Mouse (Mus musculus) left cerebral cortex, adult 2 months (tissue): ENCODE measurements around the gene Dach2. TPM values are rescaled to one million over a fixed set of nuclear protein-coding genes. Genes with fewer than 3 reads are reported as not detected.
"Not testable (repeated sequence)": the region's sequence is repeated elsewhere in the genome, so short reads cannot be mapped to it uniquely, and the experiment has no call there.

Source experiments
- DNase-seq, 2 experiments: peaks; one replicate each; pipeline ENCODE4 v3.0.0; 2021 to 2022; ENCODE audit warnings: low spot score in 2 of 2, mixed read lengths in 1 of 2; ENCODE audit errors: extremely low spot score in 1 of 2
- H3K27ac ChIP-seq: fragments of 200-600 bp; 2 replicates; pipeline ENCODE4 v1.8.1; 2022
- H3K4me3 ChIP-seq: fragments of 200-600 bp; 2 replicates; pipeline ENCODE4 v1.8.1; 2022
- CTCF ChIP-seq: fragments of 200-600 bp; IDR thresholded peaks from 2 replicates; pipeline ENCODE4 v1.8.1; 2022; ENCODE audit warnings: antibody characterized with exemption, mild to moderate bottlenecking, moderate library complexity
- intact Hi-C: fragments of 180-260 bp; cut with DNase I; formaldehyde crosslinking; loops from one replicate; pipeline ENCODE4 v1.15.1; 2025
- long read RNA-seq, 2 experiments: library from polyadenylated mRNA; stranded (forward); transcript quantifications; one replicate each; pipeline ENCODE4 v2.0.0; 2021; ENCODE audit warnings: borderline mapping rate in 2 of 2
- total RNA-seq, 2 experiments: library from RNA; stranded (reverse); gene quantifications; 2 replicates each; pipeline ENCODE4 v1.2.3; 2021

Gene Dach2
- under 1 TPM; 0.45 to 0.49 TPM for total RNA-seq
- long read RNA-seq, experiment 1 = 0 reads
- long read RNA-seq, experiment 2 = 0 reads

GRCm38 (mm10) chrX:113297404-113297803, at the start of gene Dach2:
Gene Dach2, plus strand, starts transcription at chrX:113297510.
- no peak for DNase-seq
- TF ChIP-seq CTCF = no peak
- Histone ChIP-seq H3K4me3 (peak within 1 kb of the TSS; percentile 43), H3K27ac (no peak within 1 kb of the TSS)
- intact Hi-C loops = no loop called here

DNA sequence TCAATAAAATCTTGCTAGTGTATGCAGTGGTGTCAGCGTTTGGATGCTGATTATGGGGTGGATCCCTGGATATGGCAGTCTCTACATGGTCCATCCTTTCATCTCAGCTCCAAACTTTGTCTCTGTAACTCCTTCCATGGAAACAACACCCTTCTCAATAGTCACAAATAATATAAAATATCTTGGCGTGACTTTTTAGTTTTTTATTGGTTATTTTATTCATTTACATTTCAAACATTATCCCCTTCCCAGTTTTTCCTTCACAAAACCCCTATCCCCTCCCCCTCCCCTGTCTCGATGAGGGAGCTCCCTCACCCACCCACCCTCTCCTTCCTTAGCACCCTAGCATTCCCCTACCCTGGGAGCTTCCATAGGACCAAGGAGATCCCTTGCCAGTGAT, 44.9 kb upstream of the Dach2 start:
- H3K4me3 ChIP-seq, DNase-seq, intact Hi-C loops, H3K27ac ChIP-seq: not testable (repeated sequence)

DNA sequence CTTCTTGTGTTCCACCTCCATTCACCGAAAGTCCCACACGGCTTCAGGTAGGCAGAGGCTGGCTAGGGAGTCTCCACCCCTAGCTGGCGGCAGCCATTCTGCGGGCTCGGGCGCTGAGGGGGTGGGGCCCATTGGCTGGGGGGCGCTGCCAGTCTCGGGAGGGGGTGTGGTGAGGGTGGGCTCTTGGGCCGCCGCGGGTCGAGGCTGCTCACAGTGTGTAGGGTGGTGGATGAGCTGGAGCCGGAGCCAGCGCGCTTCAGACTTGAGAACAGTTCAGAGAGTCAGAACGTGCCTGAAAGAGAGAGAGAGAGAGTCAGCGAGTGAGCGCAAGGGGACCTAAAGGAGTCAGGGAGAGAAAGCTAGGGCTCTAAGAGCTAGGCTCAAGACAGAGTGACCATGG, 721 bp downstream of the Dach2 start:
- no peak overlapping the region for H3K27ac ChIP-seq
- intact Hi-C loops = no loop called here
- TF ChIP-seq CTCF = no peak

GRCm38 (mm10) chrX:113298468-113298867, 1.2 kb downstream of the Dach2 start:
- no peak for DNase-seq
- intact Hi-C loops = no loop called here
- peak overlapping the region; percentile 43 for H3K4me3 ChIP-seq
- H3K27ac ChIP-seq = no peak overlapping the region
- TF ChIP-seq CTCF = no peak

More for the DNA sequence above, 721 bp downstream of the Dach2 start:
- H3K4me3 ChIP-seq = peak overlapping the region; percentile 43
- peak; percentile 32 to 36 for DNase-seq

GRCm38 (mm10) chrX:113304323-113304722, 7.0 kb downstream of the Dach2 start:
- no peak for TF ChIP-seq CTCF
- Histone ChIP-seq H3K27ac (no peak overlapping the region), H3K4me3 (no peak overlapping the region)
- intact Hi-C loops = no loop called here
- DNase-seq = no peak

GRCm38 (mm10) chrX:113338143-113338542, 40.8 kb downstream of the Dach2 start:
- no peak for TF ChIP-seq CTCF
- no peak overlapping the region for H3K4me3 ChIP-seq
- intact Hi-C loops = no loop called here
- no peak for DNase-seq
- no peak overlapping the region for H3K27ac ChIP-seq

DNA sequence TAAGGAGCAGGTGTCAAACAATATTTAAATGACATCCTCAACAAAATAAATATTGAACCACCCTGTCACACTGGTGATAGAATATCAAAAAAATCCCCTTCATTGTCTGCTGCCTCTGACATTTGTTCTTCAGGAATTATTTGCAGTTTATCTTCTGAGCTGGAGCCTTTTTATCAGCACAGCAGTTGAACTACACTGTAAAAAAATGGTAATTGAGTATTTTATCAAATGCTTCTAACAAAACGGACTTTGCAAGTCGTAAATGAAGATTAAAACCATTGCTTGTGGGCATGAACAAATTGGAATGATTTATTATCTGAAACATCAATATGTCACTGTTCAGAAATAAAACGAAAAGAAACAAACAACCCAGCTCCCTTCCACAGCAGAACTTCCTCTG, 97.1 kb downstream of the Dach2 start:
- intact Hi-C loops = no loop called here

GRCm38 (mm10) chrX:113408756-113409155, 111.4 kb downstream of the Dach2 start:
- TF ChIP-seq CTCF = no peak
- DNase-seq = no peak
- Histone ChIP-seq H3K4me3 (no peak overlapping the region), H3K27ac (no peak overlapping the region)
- intact Hi-C loops = no loop called here

More for the DNA sequence above, 97.1 kb downstream of the Dach2 start:
- TF ChIP-seq CTCF = no peak
- no peak for DNase-seq
- H3K27ac ChIP-seq = no peak overlapping the region
- no peak overlapping the region for H3K4me3 ChIP-seq

- TF ChIP-seq CTCF = no peak
- intact Hi-C loops = no loop called here
- no peak for DNase-seq
- H3K27ac ChIP-seq = no peak overlapping the region
- no peak overlapping the region for H3K4me3 ChIP-seq
Measured at GRCm38 (mm10) chrX:113421517-113422187, 124.3 kb downstream of the Dach2 start.

DNA sequence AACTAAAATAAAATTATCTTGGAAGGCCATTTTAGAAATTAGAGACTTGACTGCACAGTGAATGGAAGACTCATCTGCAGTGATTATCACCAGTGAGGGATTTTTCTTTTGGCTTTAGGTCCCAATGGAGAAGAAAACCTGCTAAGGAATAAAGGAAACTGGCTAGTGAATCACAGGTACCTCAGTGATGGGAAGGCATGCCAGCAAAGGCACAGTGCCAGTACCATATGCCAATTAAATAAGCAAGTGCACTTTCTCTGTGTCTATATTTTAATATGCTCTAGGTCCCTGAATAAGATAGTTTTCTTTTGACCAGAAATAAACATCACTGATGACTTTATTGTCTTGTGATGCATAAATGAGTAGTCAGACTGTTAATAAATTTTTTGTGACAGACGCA, 184.8 kb downstream of the Dach2 start:
- H3K27ac ChIP-seq = no peak overlapping the region
- DNase-seq = no peak
- intact Hi-C loops = no loop called here
- TF ChIP-seq CTCF = no peak
- no peak overlapping the region for H3K4me3 ChIP-seq

DNA sequence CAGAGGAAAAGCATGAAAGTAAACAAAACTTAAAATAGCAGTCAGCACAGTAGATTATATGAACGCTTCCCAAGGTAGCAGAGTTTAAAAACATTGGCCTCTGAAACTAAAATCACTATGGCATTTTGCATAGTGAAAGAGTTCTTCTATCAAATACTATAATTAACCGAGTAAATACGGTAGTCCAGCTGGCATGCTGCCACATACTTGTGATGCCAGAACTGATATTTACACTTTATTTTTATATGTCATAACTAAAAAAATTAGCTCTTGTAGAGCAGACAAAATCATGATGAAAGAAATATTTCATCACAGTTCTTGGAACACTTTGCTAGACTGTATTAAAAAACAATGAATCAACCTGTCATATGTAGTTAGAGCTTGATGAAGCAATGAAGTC, 247.8 kb downstream of the Dach2 start:
- intact Hi-C loops = no loop called here
- no peak for TF ChIP-seq CTCF
- H3K4me3 ChIP-seq = no peak overlapping the region
- no peak overlapping the region for H3K27ac ChIP-seq
- DNase-seq = no peak

DNA sequence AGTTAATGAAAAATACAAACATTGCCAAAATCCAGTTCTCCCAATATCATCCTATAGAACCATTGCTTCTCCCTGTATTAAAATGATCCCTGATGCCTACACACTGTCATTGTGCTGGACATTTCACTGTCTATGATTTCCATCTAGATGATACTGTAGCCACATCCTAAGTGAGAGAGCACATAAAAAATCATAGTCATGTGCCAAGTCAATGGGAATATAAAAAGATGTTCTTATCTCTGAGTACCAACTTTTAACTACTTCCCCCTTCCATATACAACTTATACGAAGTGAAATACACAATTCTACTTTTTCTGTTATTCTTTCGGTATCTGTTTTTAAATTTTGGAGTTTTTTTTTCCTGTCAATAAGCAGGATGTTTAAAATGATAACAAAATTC, 266.6 kb downstream of the Dach2 start:
- DNase-seq = no peak
- no peak for TF ChIP-seq CTCF
- Histone ChIP-seq H3K4me3 (no peak overlapping the region), H3K27ac (no peak overlapping the region)
- intact Hi-C loops = no loop called here

DNA sequence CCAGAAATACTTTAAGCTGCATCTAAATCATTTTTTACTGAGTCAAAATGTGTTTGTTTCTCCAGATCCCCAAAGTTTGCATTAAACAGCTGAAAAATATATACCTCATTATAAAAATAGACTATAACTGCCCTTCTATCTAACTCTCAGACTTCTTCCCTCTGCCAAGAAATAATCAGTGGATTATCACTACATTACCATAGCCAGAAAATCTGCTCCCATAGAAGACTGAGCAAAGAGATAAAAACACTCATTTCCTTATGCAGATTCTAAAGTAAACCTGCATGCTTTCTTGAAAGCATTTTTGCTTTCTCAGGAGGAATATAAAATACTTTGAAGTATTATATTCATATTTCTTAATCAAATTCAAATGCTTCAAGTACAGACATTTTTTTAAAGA, 368.8 kb downstream of the Dach2 start:
- H3K27ac ChIP-seq = no peak overlapping the region
- intact Hi-C loops = no loop called here
- no peak for DNase-seq
- no peak for TF ChIP-seq CTCF
- H3K4me3 ChIP-seq = no peak overlapping the region
